Mouse (Mus musculus): ENCODE measurements around the gene Epha7. TPM values are rescaled to one million over a fixed set of nuclear protein-coding genes. Genes with fewer than 3 reads are reported as not detected.

The Epha7 gene
- polyA plus RNA-seq, 1 experiment from 2014 or later, result 29.2 TPM

- H3K9me3 ChIP-seq (replicated peaks), result no peaks in the 10 kb centered on the region
- WGBS, result 83% methylated on average over 6 of the region's 6 CpGs
- H3K4me1 ChIP-seq (replicated peaks), result no peaks in the 10 kb centered on the region
- H3K27ac ChIP-seq, result no peak overlapping the region
- no peak overlapping the region for H3K4me2 ChIP-seq
- H3K9ac ChIP-seq, result no peak overlapping the region
- H3K4me3 ChIP-seq, result no peak overlapping the region
- H3K27me3 ChIP-seq, result no peaks in the 10 kb centered on the region
- no peak for ATAC-seq (replicated peaks; ENCODE audit: insufficient number of reproducible peaks, insufficient read depth, low FRiP score, low read depth)
- H3K36me3 ChIP-seq, result no peaks in the 10 kb centered on the region
These were observed 131.3 kb downstream of the Epha7 start for GRCm38 (mm10) chr4:28944237-28944636.

GRCm38 (mm10) chr4:28960889-28961560 is 148.1 kb downstream of the Epha7 start:
- Histone ChIP-seq H3K27ac (no peak overlapping the region), H3K4me3 (no peak overlapping the region), H3K4me1 (replicated peaks) (no peaks in the 10 kb centered on the region), H3K4me2 (no peak overlapping the region), H3K36me3 (no peaks in the 10 kb centered on the region), H3K9ac (no peak overlapping the region), H3K9me3 (replicated peaks) (no peaks in the 10 kb centered on the region), H3K27me3 (no peaks in the 10 kb centered on the region)
- WGBS, result 88% methylated on average over 9 of the region's 9 CpGs
- no peak for ATAC-seq (replicated peaks; ENCODE audit: insufficient number of reproducible peaks, insufficient read depth, low FRiP score, low read depth)

- Histone ChIP-seq H3K4me3 (no peak overlapping the region), H3K4me1 (replicated peaks) (no peaks in the 10 kb centered on the region), H3K27me3 (no peaks in the 10 kb centered on the region), H3K4me2 (no peak overlapping the region), H3K9ac (no peak overlapping the region), H3K9me3 (replicated peaks) (no peaks in the 10 kb centered on the region), H3K36me3 (no peaks in the 10 kb centered on the region), H3K27ac (no peak overlapping the region)
- ATAC-seq (replicated peaks; ENCODE audit: insufficient number of reproducible peaks, insufficient read depth, low FRiP score, low read depth), result no peak
- WGBS, result 68% methylated on average over 3 of the region's 3 CpGs
These were observed 154.8 kb downstream of the Epha7 start for GRCm38 (mm10) chr4:28967584-28968315.

GRCm38 (mm10) chr4:28998462-28999286 is 185.7 kb downstream of the Epha7 start:
- no peaks in the 10 kb centered on the region for H3K9me3 ChIP-seq (replicated peaks)
- ATAC-seq (replicated peaks; ENCODE audit: insufficient number of reproducible peaks, insufficient read depth, low FRiP score, low read depth), result no peak
- no peak overlapping the region for H3K9ac ChIP-seq
- no peaks in the 10 kb centered on the region for H3K27me3 ChIP-seq
- 55% methylated on average over 3 of the region's 3 CpGs for WGBS
- no peak overlapping the region for H3K4me2 ChIP-seq
- H3K4me1 ChIP-seq (replicated peaks), result no peaks in the 10 kb centered on the region
- no peak overlapping the region for H3K27ac ChIP-seq
- no peaks in the 10 kb centered on the region for H3K36me3 ChIP-seq
- no peak overlapping the region for H3K4me3 ChIP-seq

GRCm38 (mm10) chr4:28999287-28999595 is 186.3 kb downstream of the Epha7 start:
- Histone ChIP-seq H3K4me1 (replicated peaks) (no peaks in the 10 kb centered on the region), H3K27me3 (no peaks in the 10 kb centered on the region), H3K4me2 (no peak overlapping the region), H3K36me3 (no peaks in the 10 kb centered on the region), H3K9me3 (replicated peaks) (no peaks in the 10 kb centered on the region), H3K27ac (no peak overlapping the region), H3K4me3 (no peak overlapping the region), H3K9ac (no peak overlapping the region)
- WGBS, result 57% methylated on average over 2 of the region's 2 CpGs
- ATAC-seq (replicated peaks; ENCODE audit: insufficient number of reproducible peaks, insufficient read depth, low FRiP score, low read depth), result no peak

- Histone ChIP-seq H3K27me3 (no peaks in the 10 kb centered on the region), H3K4me2 (no peak overlapping the region), H3K9ac (no peak overlapping the region), H3K27ac (no peak overlapping the region), H3K36me3 (no peaks in the 10 kb centered on the region), H3K9me3 (replicated peaks) (no peaks in the 10 kb centered on the region), H3K4me3 (no peak overlapping the region), H3K4me1 (replicated peaks) (no peaks in the 10 kb centered on the region)
- 87% methylated on average over 3 of the region's 3 CpGs for WGBS
- no peak for ATAC-seq (replicated peaks; ENCODE audit: insufficient number of reproducible peaks, insufficient read depth, low FRiP score, low read depth)
These were observed 197.4 kb downstream of the Epha7 start for GRCm38 (mm10) chr4:29010333-29010732.
